Mouse (Mus musculus) kidney, adult 2 months (tissue): ENCODE results near the gene Frmd4a. TPM values are rescaled to one million over a fixed set of nuclear protein-coding genes. Genes with fewer than 3 reads are reported as not detected.

ENCODE experiments used
- DNase-seq: peaks from one replicate; pipeline ENCODE4 v3.0.0; 2021
- H3K27ac ChIP-seq: fragments of 200-500 bp; 2 replicates; pipeline ENCODE4 v1.5.1; 2012; ENCODE audit warnings: low read depth, low read length, control low read depth, inconsistent platforms; ENCODE audit not compliant: insufficient read depth
- H3K27me3 ChIP-seq: fragments of 200-500 bp; replicated peaks from 2 replicates; pipeline ENCODE4 v1.6.1; 2012; ENCODE audit warnings: mild to moderate bottlenecking, moderate library complexity, low read length, inconsistent platforms; ENCODE audit not compliant: control insufficient read depth, insufficient read depth
- H3K36me3 ChIP-seq: fragments of 200-500 bp; 2 replicates; pipeline ENCODE4 v1.6.1; 2012; ENCODE audit warnings: mild to moderate bottlenecking, moderate library complexity, low read length, inconsistent platforms; ENCODE audit not compliant: control insufficient read depth, insufficient read depth
- H3K4me1 ChIP-seq: fragments of 200-500 bp; 2 replicates; pipeline ENCODE4 v1.6.1; 2011; ENCODE audit warnings: low read length; ENCODE audit not compliant: control insufficient read depth, insufficient read depth
- H3K4me3 ChIP-seq: fragments of 200-500 bp; 2 replicates; pipeline ENCODE4 v1.5.1; 2011; ENCODE audit warnings: mild to moderate bottlenecking, low read depth, low read length, control low read depth; ENCODE audit not compliant: insufficient read depth
- CTCF ChIP-seq: fragments of 200-500 bp; conservative IDR thresholded peaks from 2 replicates; pipeline ENCODE4 v1.5.1; 2011; ENCODE audit warnings: low read depth, mild to moderate bottlenecking, control low read depth, low read length, moderate library complexity, mixed read lengths; ENCODE audit not compliant: insufficient read depth, insufficient read length
- POLR2A ChIP-seq: fragments of 200-500 bp; IDR thresholded peaks from one replicate; pipeline ENCODE4 v1.6.1; 2011; ENCODE audit warnings: low read depth, low read length, control low read depth
- WGBS: fragments of 180-500 bp; shearing (Covaris S2); methylation state at CpG from one replicate; pipeline ENCODE4 v1.1.7; 2018; 5-methylcytosine and 5-hydroxymethylcytosine counted together
- polyA plus RNA-seq: library from polyadenylated mRNA; depleted of rRNA; stranded (reverse); fragments of >200 nt; gene quantifications from 2 replicates; pipeline ENCODE4 v1.2.3, GENCODE M21; 2012; rRNA removed

Gene Frmd4a
- polyA plus RNA-seq, result 5.8 and 7.4 TPM in 2 replicates

DNA sequence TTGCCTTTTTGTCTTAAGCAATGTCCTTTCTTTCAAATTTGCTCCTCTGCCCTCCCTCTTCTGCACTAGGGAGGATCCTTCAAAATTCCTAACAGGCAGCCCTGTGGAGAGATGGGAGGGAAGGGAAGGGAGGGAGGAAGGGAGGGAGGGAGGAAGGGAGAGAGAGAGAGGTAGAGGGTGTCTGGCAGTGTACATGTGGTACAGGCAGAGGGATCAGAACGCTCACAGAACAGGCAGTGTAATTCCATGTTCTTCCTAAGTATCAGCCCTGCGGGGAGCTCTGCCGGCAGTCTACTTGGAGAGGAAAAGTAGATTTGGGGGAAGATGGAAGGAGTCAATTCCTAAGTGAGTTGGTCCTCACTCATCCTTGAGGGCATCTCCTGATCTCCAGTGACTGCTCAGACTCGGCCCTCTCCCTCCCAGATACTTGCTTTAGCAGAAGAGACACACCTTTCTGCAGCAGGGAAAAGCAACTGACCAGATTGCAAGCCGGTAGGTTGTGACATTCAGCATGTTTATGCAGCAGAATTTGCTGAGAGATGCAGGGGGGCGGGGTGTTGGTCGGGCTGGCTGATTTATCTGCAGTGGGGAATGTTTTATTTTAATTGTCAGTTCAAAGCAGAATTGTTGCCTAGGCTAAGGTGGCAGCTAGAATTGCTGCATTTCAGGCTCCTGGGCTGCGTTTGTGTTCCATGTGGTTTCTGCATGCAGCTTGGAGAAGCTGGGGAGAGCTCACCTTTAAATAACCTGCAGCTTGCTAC, at the start of gene Frmd4a:
Frmd4a (plus strand) TSS at position 190 of the 761 bp plus-strand sequence.
- DNase-seq, result no peak
- H3K4me3 ChIP-seq, result no peak within 1 kb of the TSS
- no peak for TF ChIP-seq CTCF
- TF ChIP-seq POLR2A, result no peak
- H3K27me3 ChIP-seq, result no peaks in the 10 kb centered on the region; the same call in 1 of the 2 replicates
- H3K36me3 ChIP-seq, result no peaks in the 10 kb centered on the region
- WGBS, result 35% methylated on average over 8 of the region's 8 CpGs
- no peaks in the 10 kb centered on the region for H3K4me1 ChIP-seq
- H3K27ac ChIP-seq, result no peak within 1 kb of the TSS

- no peaks in the 10 kb centered on the region for H3K36me3 ChIP-seq
- H3K4me3 ChIP-seq, result no peak overlapping the region
- H3K27ac ChIP-seq, result no peak overlapping the region
- H3K27me3 ChIP-seq, result no peaks in the 10 kb centered on the region
- no peak for DNase-seq
- WGBS, result 86% methylated on average over 7 of the region's 7 CpGs
- H3K4me1 ChIP-seq, result no peaks in the 10 kb centered on the region
- no peak for TF ChIP-seq POLR2A
- TF ChIP-seq CTCF, result no peak
Measured at GRCm38 (mm10) chr2:3988876-3989275, 28.6 kb upstream of the Frmd4a start.

DNA sequence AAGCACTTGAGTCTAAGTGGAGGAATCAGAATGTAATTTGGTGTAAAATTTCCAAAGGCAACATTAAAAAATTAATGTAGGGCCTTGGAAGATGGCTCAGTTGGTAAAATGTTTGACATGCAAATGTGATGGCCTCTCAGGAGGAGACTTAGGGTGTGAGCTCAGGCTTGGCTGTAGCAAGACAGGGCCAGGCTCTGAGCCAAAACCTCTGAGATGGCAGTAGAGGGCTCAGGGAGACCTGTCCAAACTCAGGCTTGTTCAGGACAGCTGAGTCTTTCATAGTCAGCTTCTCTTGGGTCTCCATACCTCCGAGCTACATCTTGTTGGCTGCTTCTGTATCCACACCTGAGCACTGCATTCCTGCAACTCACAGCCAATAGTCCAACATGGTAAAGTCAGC, 27.1 kb upstream of the Frmd4a start:
- no peak overlapping the region for H3K27ac ChIP-seq
- no peak overlapping the region for H3K4me3 ChIP-seq
- H3K36me3 ChIP-seq, result no peaks in the 10 kb centered on the region
- H3K27me3 ChIP-seq, result no peaks in the 10 kb centered on the region
- 79% methylated on average over 1 of the region's 1 CpGs for WGBS
- no peak for DNase-seq
- no peaks in the 10 kb centered on the region for H3K4me1 ChIP-seq
- no peak for TF ChIP-seq CTCF
- no peak for TF ChIP-seq POLR2A

GRCm38 (mm10) chr2:4018431-4018876, 937 bp downstream of the Frmd4a start:
- H3K27ac ChIP-seq, result no peak overlapping the region
- no peak overlapping the region for H3K4me3 ChIP-seq
- no peak for DNase-seq
- no peak for TF ChIP-seq CTCF
- TF ChIP-seq POLR2A, result no peak
- H3K36me3 ChIP-seq, result no peaks in the 10 kb centered on the region
- H3K27me3 ChIP-seq, result no peaks in the 10 kb centered on the region; the same call in 1 of the 2 replicates
- WGBS, result 39% methylated on average over 11 of the region's 11 CpGs
- H3K4me1 ChIP-seq, result no peaks in the 10 kb centered on the region

DNA sequence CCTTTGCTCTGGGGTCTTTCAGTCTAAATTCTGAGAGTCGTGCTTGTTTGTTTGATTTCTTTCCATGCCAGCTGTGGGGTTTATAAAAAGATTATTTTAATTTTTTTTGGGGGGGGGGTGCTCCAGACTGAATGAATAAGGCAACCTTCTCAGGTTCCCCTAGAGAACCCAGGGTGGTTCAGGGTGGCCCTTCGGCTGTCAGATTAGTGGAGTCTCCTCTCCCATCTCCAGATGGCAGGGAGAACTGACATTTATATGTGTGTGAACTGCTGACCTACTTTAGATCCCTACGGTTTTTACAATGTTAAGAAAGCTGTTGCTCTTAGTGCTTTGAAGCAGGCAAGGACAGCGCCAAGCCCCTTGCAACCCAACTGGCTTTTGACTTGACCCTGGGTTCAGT, 1.4 kb downstream of the Frmd4a start:
- DNase-seq, result no peak
- Histone ChIP-seq H3K36me3 (no peaks in the 10 kb centered on the region), H3K4me1 (no peaks in the 10 kb centered on the region), H3K4me3 (no peak overlapping the region), H3K27me3 (no peaks in the 10 kb centered on the region; the same call in 1 of the 2 replicates), H3K27ac (no peak overlapping the region)
- 56% methylated on average over 4 of the region's 4 CpGs for WGBS
- TF ChIP-seq CTCF (no peak), POLR2A (no peak)

DNA sequence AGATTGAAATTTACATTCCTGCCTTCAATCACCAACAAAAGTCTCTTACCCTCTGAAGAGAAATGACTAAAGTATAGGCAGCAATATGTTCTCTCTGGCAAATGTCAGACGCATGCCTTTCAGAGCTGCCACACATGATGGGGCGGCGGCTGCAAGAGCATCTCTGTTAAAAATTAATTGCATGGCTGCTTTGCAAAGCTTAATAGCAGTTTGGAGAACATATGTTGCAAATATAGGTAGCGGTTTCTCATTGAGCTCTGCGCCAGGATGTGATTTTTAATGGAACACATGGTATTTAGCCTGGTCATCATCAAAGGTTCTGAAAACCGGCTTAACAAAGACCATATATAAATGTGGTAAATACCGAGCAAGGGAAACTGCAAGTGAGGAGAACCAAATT, 7.4 kb downstream of the Frmd4a start:
- Histone ChIP-seq H3K4me3 (no peak overlapping the region), H3K27me3 (no peaks in the 10 kb centered on the region), H3K4me1 (no peaks in the 10 kb centered on the region), H3K27ac (no peak overlapping the region), H3K36me3 (no peaks in the 10 kb centered on the region)
- 75% methylated on average over 7 of the region's 7 CpGs for WGBS
- no peak for TF ChIP-seq CTCF
- TF ChIP-seq POLR2A, result no peak
- DNase-seq, result no peak

DNA sequence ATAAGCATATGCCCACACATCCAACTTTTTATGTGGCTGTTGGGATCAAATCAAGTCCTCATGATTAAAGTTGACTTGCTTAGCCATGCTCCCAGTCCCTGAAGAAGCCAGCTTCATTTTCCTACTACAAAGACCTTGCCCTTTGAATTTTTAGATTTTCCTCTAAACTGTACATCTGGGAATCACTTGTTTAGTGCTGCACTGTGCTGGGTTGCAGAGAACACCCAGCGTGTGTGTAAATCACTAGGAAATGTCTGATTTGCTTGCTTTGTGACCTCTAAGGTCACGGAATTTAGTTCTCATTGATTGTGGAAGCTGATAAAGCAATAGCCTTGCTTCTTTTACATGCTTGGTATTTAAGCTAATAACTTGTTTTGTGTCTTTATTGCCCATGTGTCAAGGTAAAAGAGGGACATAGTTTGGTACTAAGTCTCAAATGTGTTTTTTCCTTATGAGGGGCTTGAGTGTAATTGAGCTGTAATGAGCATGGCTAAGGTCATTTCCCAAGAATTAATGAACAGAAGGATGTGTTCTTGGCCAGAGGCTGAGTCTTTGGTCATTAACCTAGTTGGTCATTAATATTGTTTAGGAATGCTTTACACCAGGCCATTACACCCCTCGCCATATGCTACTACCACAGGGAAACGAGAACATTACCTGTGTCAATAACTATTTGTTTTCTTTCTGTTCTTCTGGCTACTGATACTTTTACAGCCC, 11.7 kb downstream of the Frmd4a start:
- Histone ChIP-seq H3K4me1 (no peaks in the 10 kb centered on the region), H3K4me3 (no peak overlapping the region), H3K27me3 (no peaks in the 10 kb centered on the region), H3K27ac (no peak overlapping the region), H3K36me3 (no peaks in the 10 kb centered on the region)
- peak; percentile 0 for DNase-seq
- TF ChIP-seq CTCF, result no peak
- no peak for TF ChIP-seq POLR2A
- WGBS, result 51% methylated on average over 4 of the region's 4 CpGs
